Comparison of ENCODE assay signal across 14 mouse cellular contexts in the genomic region with DNA sequence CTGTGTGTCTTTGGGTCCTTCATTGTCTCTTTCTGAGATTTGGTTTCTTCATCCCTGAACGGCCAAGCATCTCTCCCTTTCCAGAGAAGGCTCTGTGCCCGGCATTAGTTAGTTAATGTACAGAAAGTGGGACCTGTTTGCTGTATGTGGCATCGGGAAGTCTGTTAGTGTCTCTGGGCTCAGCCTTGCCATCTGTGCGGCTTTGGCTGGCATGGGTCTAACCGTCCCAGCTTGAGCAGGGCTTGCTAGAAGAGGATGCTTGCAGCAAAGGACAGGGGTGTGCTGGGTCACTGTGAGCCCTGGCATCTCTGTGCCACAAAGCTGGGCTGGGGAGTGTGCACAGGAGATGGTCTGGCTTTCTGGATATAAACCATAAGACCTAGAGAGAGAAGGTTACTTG. TPM values are rescaled to one million over a fixed set of nuclear protein-coding genes. Genes with fewer than 3 reads are reported as not detected.
A peak's percentile ranks its signal among the peaks of the same experiment; 100 is the strongest.
DNase-seq lines count a peak whose midpoint lies in the region; ATAC-seq lines count a peak whose summit lies in the region.
"Had no signal": no experiment of that assay in that cellular context is flagged by ENCODE, and none has a peak within 500 bp of the region (broad histone marks: within the 10 kb centered on the region; RNA-seq: fewer than 3 reads in every experiment).

No protein-coding gene starts in this region.

- H3K9ac ChIP-seq in hindbrain, embryonic 11.5 days (ENCODE audit: low read depth, low read length) = no peak overlapping the region
- H3K9ac ChIP-seq in neural tube, embryonic 12.5 days = no peak overlapping the region
- H3K9ac ChIP-seq in hindbrain, embryonic 15.5 days = no peak overlapping the region
- H3K9ac ChIP-seq in neural tube, embryonic 15.5 days (replicated peaks) = no peak overlapping the region
- H3K9ac ChIP-seq: limb, embryonic 12.5 days; liver, embryonic 15.5 days had no signal

- H3K4me2 ChIP-seq in hindbrain, embryonic 11.5 days (replicated peaks; ENCODE audit: low read depth, low read length) = no peak overlapping the region
- H3K4me2 ChIP-seq in neural tube, embryonic 12.5 days (replicated peaks) = peak overlapping the region; percentile 90; the same call in 1 of the 2 replicates
- peak overlapping the region; percentile 89; the same call in 1 of the 2 replicates for H3K4me2 ChIP-seq in hindbrain, embryonic 15.5 days
- H3K4me2 ChIP-seq in neural tube, embryonic 15.5 days = peak overlapping the region; percentile 13; the same call in 1 of the 2 replicates
- H3K4me2 ChIP-seq: limb, embryonic 12.5 days; liver, embryonic 15.5 days had no signal

- DNase-seq in hindbrain, embryonic 10.5 days (ENCODE audit: low spot score) = no peak
- no peak for DNase-seq in hindbrain, embryonic 11.5 days (ENCODE audit: low spot score)
- DNase-seq in neural tube, embryonic 10.5 days (ENCODE audit: extremely low spot score, low spot score) = no peak
- no peak for DNase-seq in lung, postnatal 10 days
- no peak for DNase-seq in cerebellum, adult 11-12 months
- DNase-seq: adrenal gland, postnatal 14 days; kidney, adult 18-20 months; kidney, postnatal 25 days; thymus, postnatal 4 days had no signal

- H3K4me3 ChIP-seq in hindbrain, embryonic 10.5 days = peak overlapping the region; percentile 21; the same call in 1 of the 2 replicates
- no peak overlapping the region for H3K4me3 ChIP-seq in hindbrain, embryonic 11.5 days (ENCODE audit: low read depth, low read length)
- H3K4me3 ChIP-seq in neural tube, embryonic 12.5 days = no peak overlapping the region
- no peak overlapping the region for H3K4me3 ChIP-seq in hindbrain, embryonic 15.5 days
- H3K4me3 ChIP-seq in neural tube, embryonic 15.5 days (replicated peaks) = no peak overlapping the region
- H3K4me3 ChIP-seq: limb, embryonic 12.5 days; liver, embryonic 15.5 days had no signal

- no peaks in the 10 kb centered on the region for H3K9me3 ChIP-seq in hindbrain, embryonic 10.5 days
- no peaks in the 10 kb centered on the region for H3K9me3 ChIP-seq in hindbrain, embryonic 11.5 days (ENCODE audit: control insufficient read depth, low read length)
- H3K9me3 ChIP-seq in neural tube, embryonic 12.5 days = no peaks in the 10 kb centered on the region
- no peaks in the 10 kb centered on the region for H3K9me3 ChIP-seq in hindbrain, embryonic 15.5 days
- H3K9me3 ChIP-seq in neural tube, embryonic 15.5 days (replicated peaks) = no peaks in the 10 kb centered on the region
- H3K9me3 ChIP-seq: limb, embryonic 12.5 days; liver, embryonic 15.5 days had no signal

- peak overlapping the region; percentile 40; the same call in 1 of the 2 replicates for H3K27ac ChIP-seq in hindbrain, embryonic 10.5 days
- no peak overlapping the region for H3K27ac ChIP-seq in hindbrain, embryonic 11.5 days (ENCODE audit: low read depth, low read length)
- no peak overlapping the region for H3K27ac ChIP-seq in neural tube, embryonic 12.5 days
- no peak overlapping the region for H3K27ac ChIP-seq in hindbrain, embryonic 15.5 days (replicated peaks)
- H3K27ac ChIP-seq in neural tube, embryonic 15.5 days (replicated peaks) = no peak overlapping the region; the same call in 1 of the 2 replicates
- H3K27ac ChIP-seq: limb, embryonic 12.5 days; liver, embryonic 15.5 days had no signal

- no peak for ATAC-seq in hindbrain, embryonic 11.5 days (ENCODE audit: low FRiP score)
- ATAC-seq in neural tube, embryonic 12.5 days (ENCODE audit: low FRiP score, low read depth) = no peak
- no peak for ATAC-seq in hindbrain, embryonic 15.5 days (ENCODE audit: low FRiP score, low read depth)
- no peak for ATAC-seq in neural tube, embryonic 15.5 days (ENCODE audit: low FRiP score)

- 89% methylated on average over 5 of the region's 5 CpGs for WGBS in hindbrain, embryonic 10.5 days
- WGBS in hindbrain, embryonic 11.5 days = 92% methylated on average over 5 of the region's 5 CpGs
- 91% methylated on average over 5 of the region's 5 CpGs for WGBS in neural tube, embryonic 12.5 days
- WGBS in hindbrain, embryonic 15.5 days = 76% methylated on average over 5 of the region's 5 CpGs
- 81% methylated on average over 5 of the region's 5 CpGs for WGBS in neural tube, embryonic 15.5 days

- H3K36me3 ChIP-seq in hindbrain, embryonic 10.5 days = peaks cover 45% of the 10 kb centered on the region
- no peaks in the 10 kb centered on the region for H3K36me3 ChIP-seq in hindbrain, embryonic 11.5 days (ENCODE audit: control insufficient read depth, insufficient read depth, low read length)
- H3K36me3 ChIP-seq in neural tube, embryonic 12.5 days = peaks cover 21% of the 10 kb centered on the region
- no peaks in the 10 kb centered on the region for H3K36me3 ChIP-seq in hindbrain, embryonic 15.5 days
- H3K36me3 ChIP-seq in neural tube, embryonic 15.5 days = 0 out of 2 replicates have a peak, but pooled peaks cover 4% of the 10 kb centered on the region
- H3K36me3 ChIP-seq: liver, embryonic 15.5 days had no signal

- peaks cover 89% of the 10 kb centered on the region for H3K4me1 ChIP-seq in hindbrain, embryonic 10.5 days (replicated peaks)
- peaks cover 13% of the 10 kb centered on the region for H3K4me1 ChIP-seq in hindbrain, embryonic 11.5 days (replicated peaks; ENCODE audit: control insufficient read depth, insufficient read depth, low read length)
- peaks cover 65% of the 10 kb centered on the region for H3K4me1 ChIP-seq in neural tube, embryonic 12.5 days
- H3K4me1 ChIP-seq in hindbrain, embryonic 15.5 days (replicated peaks) = peaks cover 81% of the 10 kb centered on the region
- peaks cover 89% of the 10 kb centered on the region for H3K4me1 ChIP-seq in neural tube, embryonic 15.5 days

- peaks cover 5% of the 10 kb centered on the region; the same call in 1 of the 2 replicates for H3K27me3 ChIP-seq in hindbrain, embryonic 10.5 days (ENCODE audit: insufficient read depth, poor library complexity, severe bottlenecking)
- H3K27me3 ChIP-seq in hindbrain, embryonic 11.5 days (ENCODE audit: control insufficient read depth, insufficient read depth, low read length) = no peaks in the 10 kb centered on the region
- no peaks in the 10 kb centered on the region for H3K27me3 ChIP-seq in neural tube, embryonic 12.5 days (replicated peaks)
- H3K27me3 ChIP-seq in hindbrain, embryonic 15.5 days = no peaks in the 10 kb centered on the region
- no peaks in the 10 kb centered on the region for H3K27me3 ChIP-seq in neural tube, embryonic 15.5 days (replicated peaks)
- H3K27me3 ChIP-seq: limb, embryonic 12.5 days had no signal

RNA-seq across cellular contexts. Expression of a gene that starts 8.9 kb away (rescaled TPM):
- polyA plus RNA-seq in hindbrain, embryonic 10.5 days (2016; fragmentation: Nextera tagmentation; extraction: Ambion mirVana) = 20.8 and 29.3 TPM in 2 replicates
- 13.0 and 14.4 TPM in 2 replicates for polyA plus RNA-seq in hindbrain, embryonic 11.5 days (2014; fragmentation: Nextera tagmentation; extraction: Ambion mirVana)
- polyA plus RNA-seq in neural tube, embryonic 12.5 days (2016; fragmentation: Nextera tagmentation; extraction: Ambion mirVana) = 34.2 and 38.1 TPM in 2 replicates
- 34.4 and 38.4 TPM in 2 replicates for polyA plus RNA-seq in hindbrain, embryonic 15.5 days (2015; fragmentation: Nextera tagmentation; extraction: Ambion mirVana)
- 25.4 and 33.0 TPM in 2 replicates for polyA plus RNA-seq in neural tube, embryonic 15.5 days (2015; fragmentation: Nextera tagmentation; extraction: Ambion mirVana)

RNA-seq across cellular contexts. Expression of a gene that starts 59.8 kb away (rescaled TPM):
- 67.0 and 85.8 TPM in 2 replicates for polyA plus RNA-seq in hindbrain, embryonic 10.5 days (2016; fragmentation: Nextera tagmentation; extraction: Ambion mirVana)
- polyA plus RNA-seq in hindbrain, embryonic 11.5 days (2014; fragmentation: Nextera tagmentation; extraction: Ambion mirVana) = 36.2 and 37.2 TPM in 2 replicates
- polyA plus RNA-seq in neural tube, embryonic 12.5 days (2016; fragmentation: Nextera tagmentation; extraction: Ambion mirVana) = 76.8 and 79.0 TPM in 2 replicates
- polyA plus RNA-seq in hindbrain, embryonic 15.5 days (2015; fragmentation: Nextera tagmentation; extraction: Ambion mirVana) = 102 and 114 TPM in 2 replicates
- polyA plus RNA-seq in neural tube, embryonic 15.5 days (2015; fragmentation: Nextera tagmentation; extraction: Ambion mirVana) = 110 and 112 TPM in 2 replicates
